In genomic region chr11:72169871-72170270, GRCm38 (mm10) we compare ENCODE assay signal across 22 mouse cellular contexts. TPM values are rescaled to one million over a fixed set of nuclear protein-coding genes. Genes with fewer than 3 reads are reported as not detected.
DNase-seq lines count a peak whose midpoint lies in the region; ATAC-seq and TF ChIP-seq lines count a peak whose summit lies in the region.
"Had no signal": no experiment of that assay in that cellular context is flagged by ENCODE, and none has a peak within 500 bp of the region (broad histone marks: within the 10 kb centered on the region; RNA-seq: fewer than 3 reads in every experiment).

No protein-coding gene starts in this region.

- peaks cover 81% of the 10 kb centered on the region for H3K36me3 ChIP-seq in intestine, embryonic 14.5 days (ENCODE audit: control insufficient read depth, insufficient read depth, low read length)
- peaks cover 25% of the 10 kb centered on the region for H3K36me3 ChIP-seq in intestine, postnatal 0 days (ENCODE audit: control insufficient read depth, insufficient read depth)
- peaks cover 1% of the 10 kb centered on the region; the same call in 1 of the 2 replicates for H3K36me3 ChIP-seq in testis, adult 2 months (ENCODE audit: control insufficient read depth, insufficient read depth, low read length)
- no peaks in the 10 kb centered on the region for H3K36me3 ChIP-seq in liver, embryonic 16.5 days (ENCODE audit: control insufficient read depth, insufficient read depth)

- no peak overlapping the region for H3K27ac ChIP-seq in intestine, embryonic 14.5 days (ENCODE audit: low read depth)
- no peak overlapping the region for H3K27ac ChIP-seq in intestine, postnatal 0 days (ENCODE audit: low read depth, low read length)
- H3K27ac ChIP-seq in testis, adult 2 months (ENCODE audit: control insufficient read depth, insufficient read depth, low read depth, low read length) = no peak overlapping the region
- H3K27ac ChIP-seq in liver, embryonic 16.5 days (ENCODE audit: low read length) = no peak overlapping the region
- H3K27ac ChIP-seq: embryonic facial prominence, embryonic 13.5 days; forebrain, embryonic 13.5 days; heart, embryonic 15.5 days; hindbrain, embryonic 13.5 days had no signal

- TF ChIP-seq CTCF in intestine, postnatal 0 days (IDR thresholded peaks at IDR 0.05; ENCODE audit: low read depth) = no peak
- no peak for TF ChIP-seq CTCF in testis, adult 2 months (IDR thresholded peaks at IDR 0.05; ENCODE audit: control insufficient read depth, insufficient read depth, insufficient replicate concordance, low read depth, low read length)

- no peaks in the 10 kb centered on the region for H3K27me3 ChIP-seq in intestine, embryonic 14.5 days (replicated peaks; ENCODE audit: control insufficient read depth, insufficient read depth, low read length)
- H3K27me3 ChIP-seq in intestine, postnatal 0 days (replicated peaks; ENCODE audit: control insufficient read depth, insufficient read depth, low read length) = no peaks in the 10 kb centered on the region
- no peaks in the 10 kb centered on the region for H3K27me3 ChIP-seq in testis, adult 2 months (ENCODE audit: control insufficient read depth, insufficient read depth, low read length)
- no peaks in the 10 kb centered on the region for H3K27me3 ChIP-seq in liver, embryonic 16.5 days (ENCODE audit: control insufficient read depth, insufficient read depth, low read depth, low read length)
- H3K27me3 ChIP-seq: CH12.LX; embryonic facial prominence, embryonic 13.5 days; forebrain, embryonic 13.5 days; heart, embryonic 15.5 days; hindbrain, embryonic 13.5 days; Patski had no signal

- no peak overlapping the region for H3K4me2 ChIP-seq in intestine, embryonic 14.5 days (ENCODE audit: low read length)
- no peak overlapping the region for H3K4me2 ChIP-seq in intestine, postnatal 0 days (replicated peaks; ENCODE audit: low read depth)
- H3K4me2 ChIP-seq in liver, embryonic 16.5 days (ENCODE audit: low read depth, low read length) = no peak overlapping the region
- H3K4me2 ChIP-seq: embryonic facial prominence, embryonic 13.5 days; forebrain, embryonic 13.5 days; heart, embryonic 15.5 days; hindbrain, embryonic 13.5 days had no signal

- TF ChIP-seq POLR2A in testis, adult 2 months (IDR thresholded peaks at IDR 0.05; ENCODE audit: control insufficient read depth, low read depth, low read length) = no peak

- no peaks in the 10 kb centered on the region for H3K9me3 ChIP-seq in intestine, embryonic 14.5 days (ENCODE audit: control insufficient read depth, low read length)
- H3K9me3 ChIP-seq in intestine, postnatal 0 days (ENCODE audit: control insufficient read depth) = no peaks in the 10 kb centered on the region
- H3K9me3 ChIP-seq in liver, embryonic 16.5 days (replicated peaks; ENCODE audit: control insufficient read depth, low read length) = no peaks in the 10 kb centered on the region
- H3K9me3 ChIP-seq: embryonic facial prominence, embryonic 13.5 days; forebrain, embryonic 13.5 days; heart, embryonic 15.5 days; hindbrain, embryonic 13.5 days had no signal

- no peak for ATAC-seq in intestine, embryonic 14.5 days (replicated peaks; ENCODE audit: low FRiP score, low TSS enrichment, low read depth)
- no peak for ATAC-seq in intestine, postnatal 0 days
- 0 out of 2 replicates have a peak, but pooled peaks have one; percentile 47 for ATAC-seq in liver, embryonic 16.5 days (ENCODE audit: low read depth)
- no peak for ATAC-seq in monocyte, adult 5-6 weeks (replicated peaks; ENCODE audit: insufficient number of reproducible peaks, low FRiP score, low TSS enrichment, poor library complexity, severe bottlenecking)
- ATAC-seq: activated CD4-positive, CD25-positive, alpha-beta regulatory T cell, adult 4 months; forebrain, embryonic 13.5 days; forebrain, postnatal 0 days; Patski had no signal

- no peak overlapping the region for H3K4me3 ChIP-seq in intestine, embryonic 14.5 days (ENCODE audit: low read depth, low read length)
- no peak overlapping the region for H3K4me3 ChIP-seq in intestine, postnatal 0 days (ENCODE audit: low read depth, low read length)
- H3K4me3 ChIP-seq in testis, adult 2 months (ENCODE audit: control insufficient read depth, low read depth, low read length) = peak overlapping the region; percentile 89
- no peak overlapping the region for H3K4me3 ChIP-seq in liver, embryonic 16.5 days (ENCODE audit: low read depth, low read length)
- H3K4me3 ChIP-seq: embryonic facial prominence, embryonic 13.5 days; forebrain, embryonic 13.5 days; heart, embryonic 15.5 days; hindbrain, embryonic 13.5 days had no signal

- DNase-seq in intestine, embryonic 14.5 days (ENCODE audit: low spot score) = peak; percentile 16
- no peak for DNase-seq in testis, postnatal 10 days (ENCODE audit: low spot score)
- no peak for DNase-seq in thymus, postnatal 36 days
- DNase-seq: adrenal gland, postnatal 14 days; cerebellum, adult 11-12 months; cerebellum, adult 9-10 months; cerebellum, postnatal 25 days; forebrain, postnatal 0 days; gastrocnemius, postnatal 14 days; heart, postnatal 14 days had no signal

- H3K9ac ChIP-seq in intestine, embryonic 14.5 days (ENCODE audit: low read length) = no peak overlapping the region
- H3K9ac ChIP-seq in intestine, postnatal 0 days (ENCODE audit: low read depth, low read length) = no peak overlapping the region
- no peak overlapping the region for H3K9ac ChIP-seq in liver, embryonic 16.5 days (ENCODE audit: low read depth, low read length)
- H3K9ac ChIP-seq: embryonic facial prominence, embryonic 13.5 days; forebrain, embryonic 13.5 days; forebrain, postnatal 0 days; heart, embryonic 15.5 days; hindbrain, embryonic 13.5 days had no signal

- 81% methylated on average over 4 of the region's 4 CpGs for WGBS in intestine, embryonic 14.5 days
- WGBS in intestine, postnatal 0 days = 79% methylated on average over 4 of the region's 4 CpGs
- 66% methylated on average over 4 of the region's 4 CpGs for WGBS in liver, embryonic 16.5 days (ENCODE audit: insufficient replicate concordance)

- H3K4me1 ChIP-seq in intestine, embryonic 14.5 days (replicated peaks; ENCODE audit: control insufficient read depth, insufficient read depth, low read length) = no peaks in the 10 kb centered on the region
- H3K4me1 ChIP-seq in intestine, postnatal 0 days (replicated peaks; ENCODE audit: control insufficient read depth, insufficient read depth, low read length) = no peaks in the 10 kb centered on the region
- no peaks in the 10 kb centered on the region for H3K4me1 ChIP-seq in testis, adult 2 months (ENCODE audit: control insufficient read depth, insufficient read depth, low read length)
- no peaks in the 10 kb centered on the region for H3K4me1 ChIP-seq in liver, embryonic 16.5 days (ENCODE audit: control insufficient read depth, low read depth, low read length)
- H3K4me1 ChIP-seq: embryonic facial prominence, embryonic 13.5 days; forebrain, embryonic 13.5 days; heart, embryonic 15.5 days; hindbrain, embryonic 13.5 days had no signal

RNA-seq across cellular contexts. Expression of gene Pitpnm3, which starts 34.3 kb away (rescaled TPM):
- 1.4 TPM in 2 replicates for polyA plus RNA-seq in intestine, embryonic 14.5 days (2014; fragmentation: Nextera tagmentation; extraction: Ambion mirVana)
- polyA plus RNA-seq in intestine, postnatal 0 days (2015; fragmentation: Nextera tagmentation; extraction: Ambion mirVana) = 0.68 and 0.86 TPM in 2 replicates
- polyA plus RNA-seq in testis, adult 2 months (2012; rRNA removed) = 2.6 and 3.2 TPM in 2 replicates
- 0.01 TPM in 1 of 2 replicates, not detected in the other for polyA plus RNA-seq in liver, embryonic 16.5 days (2015; fragmentation: Nextera tagmentation; extraction: Ambion mirVana)
- not detected in 3 replicates for total RNA-seq in monocyte, adult 5-6 weeks (2017)
- total RNA-seq: hematopoietic stem cell, adult 5-6 weeks had no signal
- polyA plus RNA-seq: activated CD4-positive, CD25-positive, alpha-beta regulatory T cell, adult 4 months had no signal

RNA-seq across cellular contexts. Expression of gene Gm43951, which starts 36.8 kb away (rescaled TPM):
- 0.08 and 0.09 TPM in 2 replicates for polyA plus RNA-seq in intestine, embryonic 14.5 days (2014; fragmentation: Nextera tagmentation; extraction: Ambion mirVana)
- polyA plus RNA-seq in intestine, postnatal 0 days (2015; fragmentation: Nextera tagmentation; extraction: Ambion mirVana) = not detected in 2 replicates
- polyA plus RNA-seq in testis, adult 2 months (2012; rRNA removed) = 0.78 and 1.1 TPM in 2 replicates
- polyA plus RNA-seq in liver, embryonic 16.5 days (2015; fragmentation: Nextera tagmentation; extraction: Ambion mirVana) = not detected in 2 replicates
- 1.2 TPM in 1 of 3 replicates, not detected in the others for total RNA-seq in monocyte, adult 5-6 weeks (2017)
- polyA plus RNA-seq: activated CD4-positive, CD25-positive, alpha-beta regulatory T cell, adult 4 months had no signal

RNA-seq across cellular contexts. Expression of gene 4933427D14Rik, which starts 37.4 kb away (rescaled TPM):
- 11.0 and 13.9 TPM in 2 replicates for polyA plus RNA-seq in intestine, embryonic 14.5 days (2014; fragmentation: Nextera tagmentation; extraction: Ambion mirVana)
- 4.3 and 4.8 TPM in 2 replicates for polyA plus RNA-seq in intestine, postnatal 0 days (2015; fragmentation: Nextera tagmentation; extraction: Ambion mirVana)
- 19.1 and 33.1 TPM in 2 replicates for polyA plus RNA-seq in testis, adult 2 months (2012; rRNA removed)
- polyA plus RNA-seq in liver, embryonic 16.5 days (2015; fragmentation: Nextera tagmentation; extraction: Ambion mirVana) = 2.2 and 2.6 TPM in 2 replicates
- total RNA-seq in monocyte, adult 5-6 weeks (2017) = 4.9 to 25.7 TPM (median 23.6 TPM) in 3 replicates

RNA-seq across cellular contexts. Expression of gene Txndc17, which starts 37.5 kb away (rescaled TPM):
- 256 and 268 TPM in 2 replicates for polyA plus RNA-seq in intestine, embryonic 14.5 days (2014; fragmentation: Nextera tagmentation; extraction: Ambion mirVana)
- 642 and 665 TPM in 2 replicates for polyA plus RNA-seq in intestine, postnatal 0 days (2015; fragmentation: Nextera tagmentation; extraction: Ambion mirVana)
- 15.8 and 17.5 TPM in 2 replicates for polyA plus RNA-seq in testis, adult 2 months (2012; rRNA removed)
- 66.4 and 68.5 TPM in 2 replicates for polyA plus RNA-seq in liver, embryonic 16.5 days (2015; fragmentation: Nextera tagmentation; extraction: Ambion mirVana)
- total RNA-seq in monocyte, adult 5-6 weeks (2017) = 31.1 to 49.7 TPM (median 37.8 TPM) in 3 replicates

RNA-seq across cellular contexts. Expression of gene Med31, which starts 45.5 kb away (rescaled TPM):
- polyA plus RNA-seq in intestine, embryonic 14.5 days (2014; fragmentation: Nextera tagmentation; extraction: Ambion mirVana) = 37.3 and 38.0 TPM in 2 replicates
- polyA plus RNA-seq in intestine, postnatal 0 days (2015; fragmentation: Nextera tagmentation; extraction: Ambion mirVana) = 23.9 and 25.5 TPM in 2 replicates
- polyA plus RNA-seq in testis, adult 2 months (2012; rRNA removed) = 21.5 and 23.5 TPM in 2 replicates
- 10.6 and 11.1 TPM in 2 replicates for polyA plus RNA-seq in liver, embryonic 16.5 days (2015; fragmentation: Nextera tagmentation; extraction: Ambion mirVana)
- 7.4 to 14.0 TPM (median 12.1 TPM) in 3 replicates for total RNA-seq in monocyte, adult 5-6 weeks (2017)
